Mouse (Mus musculus) urinary bladder, adult 2 months (tissue): ENCODE results near the gene Gm29094. TPM values are rescaled to one million over a fixed set of nuclear protein-coding genes. Genes with fewer than 3 reads are reported as not detected.
"Not testable (repeated sequence)": the region's sequence is repeated elsewhere in the genome, so short reads cannot be mapped to it uniquely, and the experiment has no call there.

Source experiments
- DNase-seq: peaks from one replicate; pipeline ENCODE4 v3.0.0; 2022; ENCODE audit warnings: low spot score
- polyA plus RNA-seq: library from polyadenylated mRNA; depleted of rRNA; stranded (reverse); fragments of >200 nt; gene quantifications from 2 replicates; pipeline ENCODE4 v1.2.3, GENCODE M21; 2012; rRNA removed

Gene Gm29094
- not detected in 2 replicates for polyA plus RNA-seq

DNA sequence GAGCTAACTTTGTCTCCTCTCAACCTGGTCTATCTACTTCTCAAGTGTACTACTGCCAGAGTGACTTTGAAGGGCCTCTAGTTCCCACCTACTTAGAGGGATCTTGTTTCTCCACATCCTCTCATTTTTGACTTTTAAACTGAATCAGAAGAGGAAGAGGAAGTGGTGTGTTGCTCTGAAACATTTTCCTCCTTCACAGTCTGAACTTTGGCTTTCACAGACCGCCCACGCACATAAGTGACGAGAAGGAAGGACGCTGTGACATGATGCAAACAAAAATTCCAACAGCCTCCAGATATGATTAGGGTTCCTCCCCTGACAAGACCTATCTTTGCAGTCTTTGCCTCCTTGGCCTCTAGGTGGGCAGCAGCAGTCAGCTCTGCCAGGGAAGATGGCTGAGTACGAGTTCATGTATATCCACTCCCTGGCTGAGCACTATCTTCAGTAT lies at the start of gene Gm29094, which contains the start of gene Bcl2a1b:
Gm29094 (plus strand) TSS at position 411 of the 448 bp plus-strand sequence.
Bcl2a1b (plus strand) TSS at position 241 of the 448 bp plus-strand sequence.
- not testable (repeated sequence) for DNase-seq

DNA sequence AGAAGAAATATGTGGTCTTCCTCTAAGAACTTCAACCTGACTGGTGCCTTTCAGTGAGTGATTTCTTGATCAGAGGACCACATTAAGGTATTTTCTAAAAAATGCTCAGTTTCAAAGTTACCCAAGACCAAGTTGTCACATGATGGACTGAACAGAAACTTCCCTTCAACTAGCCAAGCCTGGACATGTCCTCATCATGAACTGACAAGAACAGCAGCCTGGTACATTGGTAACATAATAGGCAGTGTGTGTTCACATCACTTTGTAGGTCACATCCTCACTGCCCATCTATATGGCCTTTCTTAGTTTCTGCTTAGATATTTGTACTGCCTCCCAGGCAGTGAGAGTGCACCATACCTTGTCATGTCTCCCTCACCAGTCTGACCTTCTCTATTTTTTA lies 26.6 kb upstream of the Gm29094 start:
- not testable (repeated sequence) for DNase-seq

DNA sequence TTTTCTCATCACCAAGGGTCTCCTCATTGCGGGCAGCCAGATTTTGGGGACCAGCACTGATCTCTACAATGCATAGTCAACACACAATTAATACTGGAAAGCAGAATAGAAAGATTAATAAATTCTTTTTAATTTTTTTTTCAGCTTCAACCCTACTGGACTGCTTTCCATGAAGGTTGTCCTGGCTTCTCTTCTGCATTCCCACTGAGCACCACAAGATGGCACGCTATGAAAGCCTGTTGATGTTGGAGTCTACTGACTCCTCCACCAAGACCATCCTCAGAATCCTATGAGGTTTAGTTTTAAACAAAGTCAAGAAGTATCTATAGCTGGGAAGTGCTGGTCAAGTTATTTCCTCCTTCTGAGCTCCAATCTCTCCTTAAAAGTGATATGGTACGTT lies 20.3 kb upstream of the Gm29094 start:
- peak; percentile 32 for DNase-seq

- not testable (repeated sequence) for DNase-seq
Observed at GRCm38 (mm10) chr9:89179469-89179868, 19.7 kb upstream of the Gm29094 start.

GRCm38 (mm10) chr9:89187006-89187405 lies 12.2 kb upstream of the Gm29094 start:
- DNase-seq, result not testable (repeated sequence)

- DNase-seq, result not testable (repeated sequence)
Observed at GRCm38 (mm10) chr9:89195483-89195882, 3.7 kb upstream of the Gm29094 start.

DNA sequence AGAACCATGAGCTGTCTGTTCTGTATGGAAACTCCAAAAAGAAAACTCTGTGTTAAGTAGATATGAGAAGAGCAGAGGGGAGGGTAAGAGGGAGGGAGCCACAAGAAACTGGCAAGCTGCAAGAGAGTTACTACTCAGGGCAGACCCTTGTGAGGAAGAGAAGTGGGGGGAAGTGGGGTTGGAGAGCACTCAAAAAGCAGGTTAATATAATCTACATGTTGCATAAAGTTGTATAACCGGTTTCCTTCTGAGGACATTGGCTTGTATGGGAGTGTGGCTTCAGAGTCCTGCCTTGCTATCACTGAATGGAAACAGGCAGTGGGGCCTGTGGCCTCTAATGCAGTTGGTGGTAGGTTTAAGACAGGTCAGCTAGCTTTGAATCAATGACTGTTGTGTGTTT lies 1.7 kb upstream of the Gm29094 start:
- not testable (repeated sequence) for DNase-seq

GRCm38 (mm10) chr9:89198349-89198748 lies 830 bp upstream of the Gm29094 start:
- DNase-seq, result not testable (repeated sequence)

- not testable (repeated sequence) for DNase-seq
Observed at GRCm38 (mm10) chr9:89202256-89202655, 3.1 kb downstream of the Gm29094 start.

DNA sequence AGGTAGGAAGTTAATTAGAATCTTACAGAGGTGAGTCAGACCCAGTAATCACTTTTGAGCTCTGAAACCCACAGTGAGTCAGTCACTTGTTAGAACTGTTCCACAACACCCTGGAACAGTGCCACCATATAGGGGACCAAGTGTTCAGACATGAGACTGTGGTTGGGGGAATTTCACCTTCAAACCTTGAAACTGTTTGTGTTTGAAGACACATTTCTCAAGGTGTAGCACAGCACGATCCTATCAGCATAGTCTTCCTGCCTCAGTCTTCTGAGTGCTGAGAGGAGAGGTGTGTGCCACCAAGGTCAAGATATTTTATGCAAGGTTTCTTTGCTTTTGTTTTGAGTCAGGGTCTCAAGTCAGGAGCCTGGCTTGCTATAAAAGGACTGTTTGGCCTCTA lies 9.8 kb downstream of the Gm29094 start:
- DNase-seq, result not testable (repeated sequence)

DNA sequence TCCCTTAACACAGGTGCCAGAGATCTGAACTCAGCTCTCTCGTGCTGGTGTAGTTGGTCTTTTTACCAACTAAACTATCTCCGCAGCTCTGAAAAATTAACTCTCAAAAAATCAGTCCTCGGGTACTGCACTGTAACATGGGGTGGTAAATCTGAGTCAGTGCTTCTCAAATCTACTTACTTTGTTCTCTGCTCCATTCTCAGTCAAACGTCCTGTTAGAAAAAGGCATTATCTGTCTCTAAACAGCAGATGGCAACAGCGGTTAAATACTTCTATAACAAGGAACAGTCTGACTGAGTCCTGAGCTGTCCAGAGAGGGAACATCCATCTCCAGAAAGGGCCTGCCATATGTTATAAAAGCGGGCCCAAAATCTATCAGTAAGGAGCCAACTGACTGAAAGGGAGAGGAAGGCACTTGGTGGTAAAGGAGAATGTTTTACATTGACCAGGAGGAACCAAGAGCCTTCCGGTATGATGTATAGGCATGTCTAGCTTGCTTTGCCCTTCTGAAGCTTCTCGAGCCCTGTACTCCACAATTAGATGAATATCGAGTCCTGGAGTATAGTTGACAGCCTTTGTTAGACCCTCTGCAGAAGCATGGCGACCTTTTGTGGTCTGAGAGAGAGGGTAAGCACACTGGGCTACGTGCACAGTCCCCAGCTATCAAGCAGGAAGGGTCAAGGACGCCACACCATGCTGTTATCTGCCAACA lies 11.3 kb downstream of the Gm29094 start, which contains the start of gene Mthfs:
Mthfs (plus strand) TSS at position 324 of the 712 bp plus-strand sequence.
- not testable (repeated sequence) for DNase-seq

GRCm38 (mm10) chr9:89211065-89211858 lies 12.1 kb downstream of the Gm29094 start:
- DNase-seq, result peak; percentile 97

DNA sequence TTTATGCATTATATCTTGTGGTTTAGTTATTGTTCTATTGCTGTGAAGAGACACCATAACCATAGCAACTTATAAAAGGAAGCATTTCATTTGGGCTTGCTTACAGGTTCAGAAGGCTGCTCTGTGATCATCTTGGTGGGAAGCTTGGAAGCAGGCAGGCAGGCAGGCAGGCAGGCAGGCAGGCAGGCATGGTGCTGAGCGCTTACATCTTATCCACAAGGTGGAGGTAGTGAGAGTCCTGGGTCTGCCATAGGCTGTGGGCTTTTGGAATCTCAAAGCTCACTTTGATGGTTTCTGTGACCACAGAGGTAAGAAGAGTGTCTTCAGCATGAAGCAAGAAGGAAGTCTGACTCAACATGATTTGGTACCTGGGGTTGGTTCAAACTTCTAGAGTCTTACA lies 13.2 kb downstream of the Gm29094 start:
- DNase-seq, result not testable (repeated sequence)

GRCm38 (mm10) chr9:89218174-89218573 lies 19.0 kb downstream of the Gm29094 start:
- not testable (repeated sequence) for DNase-seq

DNA sequence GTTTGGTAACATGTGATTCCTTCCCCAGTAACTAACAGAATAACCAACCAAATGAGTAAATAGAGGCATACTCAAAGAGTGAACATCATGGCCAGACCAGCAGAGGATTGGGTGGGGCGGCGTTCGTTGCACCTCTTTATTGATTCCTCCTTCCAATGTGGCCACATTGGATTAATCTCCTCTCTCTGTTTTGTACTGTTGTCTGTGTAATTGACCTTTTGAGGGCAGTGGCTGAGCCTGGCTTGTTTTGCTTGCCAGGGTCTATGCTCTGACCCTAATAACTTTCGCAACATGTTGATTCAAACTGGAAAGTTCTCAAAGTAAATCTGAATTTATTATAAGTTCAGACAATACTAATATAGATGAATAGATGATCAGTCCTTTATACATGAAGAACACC lies 20.5 kb downstream of the Gm29094 start:
- DNase-seq, result not testable (repeated sequence)

DNA sequence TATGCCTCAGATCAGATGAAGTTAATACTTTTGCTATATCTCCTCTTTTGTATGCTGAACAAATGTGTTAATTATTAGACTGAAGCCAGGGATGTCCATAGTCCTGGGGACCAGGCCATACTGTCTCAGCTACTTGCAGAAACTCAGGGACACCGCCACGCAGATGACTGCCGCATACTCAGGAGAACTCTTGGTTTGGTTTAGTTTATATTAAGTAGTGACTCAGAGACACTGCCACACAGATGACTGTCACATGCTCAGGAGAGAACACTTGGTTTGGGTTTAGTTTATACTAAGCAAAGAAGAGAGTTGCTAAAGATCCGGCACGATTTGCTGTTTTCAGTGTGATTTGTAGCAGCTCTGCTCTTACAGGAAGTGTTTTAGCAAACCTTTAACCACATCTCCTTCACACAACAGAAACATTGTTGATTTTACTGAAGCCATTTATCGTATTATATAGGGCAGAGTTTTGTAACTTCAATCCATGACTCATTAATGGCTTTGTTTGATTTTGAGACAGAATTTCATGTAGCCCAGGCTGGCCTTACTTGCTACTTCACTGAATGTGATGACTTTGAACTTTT lies 21.6 kb downstream of the Gm29094 start:
- DNase-seq, result not testable (repeated sequence)

- DNase-seq, result no peak
Observed at GRCm38 (mm10) chr9:89226071-89226470, 26.9 kb downstream of the Gm29094 start.

DNA sequence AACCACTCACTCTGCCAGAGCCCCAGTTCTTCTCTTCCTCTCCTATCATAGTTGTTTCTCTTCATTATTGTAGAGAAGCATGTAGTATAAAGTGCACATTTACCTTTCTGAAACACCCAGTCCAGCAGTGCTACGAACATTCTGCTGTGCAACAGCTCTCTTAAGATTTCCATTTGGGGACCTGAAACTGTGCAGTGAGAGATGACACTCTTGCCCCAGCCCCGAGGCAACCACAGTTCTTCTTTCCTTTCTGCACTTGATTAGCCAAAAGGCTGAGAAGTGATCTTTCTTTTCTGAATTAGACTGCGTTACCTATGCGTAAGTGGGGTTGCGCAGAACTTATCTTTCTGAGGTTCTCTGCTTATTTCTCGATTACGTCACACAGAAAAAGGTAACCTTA lies 28.9 kb downstream of the Gm29094 start:
- no peak for DNase-seq

DNA sequence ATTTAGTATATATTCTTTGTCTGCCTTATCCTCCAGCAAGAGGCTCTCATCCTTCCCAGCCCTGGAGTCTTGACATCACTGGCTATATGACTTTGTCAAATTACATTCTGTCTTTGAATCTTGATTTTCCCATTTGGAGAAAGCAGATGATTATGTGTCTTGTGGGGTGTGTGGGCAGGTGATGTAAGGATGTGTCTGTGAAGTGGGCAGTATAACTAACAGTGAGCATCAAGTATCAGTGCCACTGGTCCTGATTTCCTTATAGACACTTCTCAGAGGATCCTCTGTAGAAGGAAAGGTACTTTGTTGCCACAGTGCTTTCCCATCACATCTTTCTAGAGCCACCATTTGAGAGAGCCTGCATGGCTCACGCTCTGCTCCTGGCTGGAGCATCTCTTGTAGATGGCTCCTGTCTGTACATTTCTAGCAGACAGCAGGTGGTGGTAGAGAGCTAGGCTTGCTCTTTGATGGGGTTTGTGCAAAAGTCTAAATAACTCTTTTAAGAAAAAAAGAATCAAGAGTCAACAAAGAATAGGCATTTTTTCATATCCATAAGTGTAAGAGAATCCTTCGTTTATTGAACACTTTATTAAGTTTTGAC lies 31.8 kb downstream of the Gm29094 start:
- not testable (repeated sequence) for DNase-seq

DNA sequence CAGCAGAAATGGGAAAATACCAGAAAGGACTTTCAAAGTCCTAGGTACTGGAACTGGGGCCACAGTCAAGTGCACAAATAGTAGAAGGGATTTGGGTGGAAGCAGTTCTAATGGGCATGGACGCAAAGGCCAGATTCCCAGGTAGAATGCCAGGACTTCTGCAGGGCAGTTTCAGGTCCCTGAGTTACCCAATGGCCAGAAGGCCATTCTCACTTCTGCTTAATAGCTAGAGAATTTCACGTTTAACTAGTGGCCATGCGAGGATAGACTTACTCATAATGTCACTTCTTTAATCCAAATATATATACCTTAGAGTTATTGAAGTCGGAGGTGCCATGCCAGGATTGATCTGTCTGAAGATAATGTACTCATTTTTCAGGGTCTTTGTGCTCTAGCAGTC lies 38.0 kb downstream of the Gm29094 start:
- not testable (repeated sequence) for DNase-seq

DNA sequence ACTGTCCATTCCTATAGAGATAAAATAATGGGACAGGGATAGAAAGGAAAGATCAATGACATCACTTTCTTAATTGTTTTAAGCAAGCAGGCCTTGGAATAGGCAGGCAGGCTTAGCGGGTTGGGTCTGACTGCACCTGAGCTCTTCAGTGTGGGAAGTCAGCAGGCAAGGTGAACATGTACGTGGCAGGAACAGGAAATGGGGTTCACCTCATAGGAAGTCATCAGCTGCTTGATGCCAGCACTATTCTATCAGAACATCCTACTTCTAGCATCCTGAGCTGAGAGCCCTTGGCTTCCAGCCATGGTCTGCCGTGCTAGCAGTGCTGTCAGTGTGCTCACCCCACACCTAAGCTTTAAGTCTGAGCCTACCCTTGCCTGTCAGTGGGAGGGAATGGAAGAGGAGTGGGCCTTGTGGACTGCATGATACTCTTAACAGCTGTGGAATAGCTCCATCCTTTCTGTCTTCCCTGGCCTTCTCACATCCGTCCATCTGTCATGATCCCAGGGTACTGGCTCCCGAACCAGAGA lies 39.9 kb downstream of the Gm29094 start:
- DNase-seq, result not testable (repeated sequence)
